Mouse (Mus musculus) lung, postnatal 0 days (tissue): ENCODE measurements at regions not wholly inside any gene's neighbourhood (a gene's known extent, or its start where the extent isn't known, plus 50 kb on each side); places are given as distances from the start of the nearest gene placed in this dataset.

ENCODE experiments used
- CTCF ChIP-seq: IDR thresholded peaks from 2 replicates; pipeline ENCODE4 v1.5.1; 2016; ENCODE audit warnings: antibody characterized with exemption, mild to moderate bottlenecking
- EP300 ChIP-seq: IDR thresholded peaks from 2 replicates; pipeline ENCODE4 v1.6.1; 2016; ENCODE audit warnings: antibody characterized with exemption, mild to moderate bottlenecking, control low read depth

DNA sequence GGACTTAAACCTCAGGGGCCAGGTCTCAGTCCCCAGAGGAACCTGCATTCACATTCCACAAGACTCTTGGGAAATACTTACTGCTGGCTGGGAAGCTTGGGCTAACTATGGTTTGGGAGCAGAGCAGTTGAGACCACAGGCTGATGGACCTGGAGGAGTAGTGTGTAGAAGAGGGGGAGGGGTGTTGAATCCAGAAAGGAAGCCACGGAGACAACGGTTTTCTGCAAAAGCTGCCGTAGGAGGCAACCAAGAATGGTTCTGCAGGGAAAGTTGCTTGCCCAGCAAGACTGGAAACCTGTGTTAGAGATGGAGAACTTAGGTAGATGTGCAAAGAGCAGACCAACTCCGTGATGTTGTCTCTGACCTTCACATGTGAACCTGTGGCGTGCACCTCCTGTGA lies 156.7 kb upstream of the Lrfn2 start:
- TF ChIP-seq CTCF = no peak
- TF ChIP-seq EP300 = no peak
